Mouse (Mus musculus) limb, embryonic 15.5 days (tissue): ENCODE measurements around the gene Gm20716. TPM values are rescaled to one million over a fixed set of nuclear protein-coding genes. Genes with fewer than 3 reads are reported as not detected.

Experiments used
- ATAC-seq: fragments of 200-750 bp; cut with Nextera tagmentation; 2 replicates; pipeline ENCODE4 v1.8.0; 2017; ENCODE audit warnings: low read depth, moderate TSS enrichment; ENCODE audit not compliant: insufficient number of reproducible peaks, low FRiP score, low TSS enrichment
- H3K27ac ChIP-seq: fragments of 300-500 bp; sonication (generic); 2 replicates; pipeline ENCODE4 v1.5.1; 2015; ENCODE audit warnings: moderate library complexity, mild to moderate bottlenecking, inconsistent platforms
- H3K27me3 ChIP-seq: fragments of 300-500 bp; sonication (generic); 2 replicates; pipeline ENCODE4 v1.6.1; 2015; ENCODE audit warnings: inconsistent platforms
- H3K36me3 ChIP-seq: fragments of 300-500 bp; sonication (generic); 2 replicates; pipeline ENCODE4 v1.6.1; 2015; ENCODE audit warnings: inconsistent platforms
- H3K4me1 ChIP-seq: fragments of 300-500 bp; sonication (generic); 2 replicates; pipeline ENCODE4 v1.6.1; 2015; ENCODE audit warnings: inconsistent platforms
- H3K4me2 ChIP-seq: fragments of 300-500 bp; sonication (generic); 2 replicates; pipeline ENCODE4 v1.6.1; 2015; ENCODE audit warnings: mild to moderate bottlenecking, inconsistent platforms
- H3K4me3 ChIP-seq: fragments of 300-500 bp; sonication (generic); 2 replicates; pipeline ENCODE4 v1.5.1; 2015; ENCODE audit warnings: mild to moderate bottlenecking, inconsistent platforms
- H3K9ac ChIP-seq: fragments of 300-500 bp; sonication (generic); 2 replicates; pipeline ENCODE4 v1.6.1; 2015; ENCODE audit warnings: inconsistent platforms
- H3K9me3 ChIP-seq: fragments of 300-500 bp; sonication (generic); 2 replicates; pipeline ENCODE4 v1.6.1; 2016; ENCODE audit warnings: inconsistent platforms
- WGBS: fragments of 180-500 bp; shearing (Covaris S2); methylation state at CpG from one replicate; pipeline ENCODE4 v1.1.7; 2015; 5-methylcytosine and 5-hydroxymethylcytosine counted together
- polyA plus RNA-seq: library from polyadenylated mRNA; unstranded; fragments of >200 nt; fragmentation: Nextera tagmentation; extraction: Ambion mirVana; gene quantifications from 2 replicates; pipeline ENCODE4 v1.2.1, GENCODE M21; 2015

The Gm20716 gene
- polyA plus RNA-seq, 1 experiment from 2014 or later: 17.7 TPM

DNA sequence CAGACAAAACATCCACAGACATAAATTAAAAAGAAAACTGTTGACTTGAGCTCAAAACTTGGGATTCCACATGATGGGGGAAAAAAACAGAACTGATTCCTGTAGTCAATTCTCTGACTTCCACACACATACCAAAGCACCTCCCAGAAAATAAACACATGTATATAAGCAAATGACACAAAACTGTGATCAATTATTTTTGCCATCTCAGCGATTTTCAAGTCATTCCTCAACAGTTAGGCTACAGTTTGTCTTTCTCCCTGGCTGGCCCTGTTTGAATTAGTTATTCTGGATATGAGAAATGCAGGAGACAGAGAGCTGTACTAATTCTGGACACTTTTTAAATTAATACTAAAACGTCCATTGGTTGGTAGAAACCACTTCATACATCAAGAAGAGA, 36.5 kb downstream of the Gm20716 start:
- H3K9me3 ChIP-seq: no peaks in the 10 kb centered on the region
- H3K36me3 ChIP-seq: peaks cover 13% of the 10 kb centered on the region
- H3K4me3 ChIP-seq: no peak overlapping the region
- ATAC-seq: no peak
- WGBS: 79% methylated on average over 2 of the region's 2 CpGs
- no peak overlapping the region for H3K27ac ChIP-seq
- H3K4me2 ChIP-seq: no peak overlapping the region
- no peaks in the 10 kb centered on the region for H3K27me3 ChIP-seq
- no peak overlapping the region for H3K9ac ChIP-seq
- H3K4me1 ChIP-seq: peaks cover 27% of the 10 kb centered on the region

DNA sequence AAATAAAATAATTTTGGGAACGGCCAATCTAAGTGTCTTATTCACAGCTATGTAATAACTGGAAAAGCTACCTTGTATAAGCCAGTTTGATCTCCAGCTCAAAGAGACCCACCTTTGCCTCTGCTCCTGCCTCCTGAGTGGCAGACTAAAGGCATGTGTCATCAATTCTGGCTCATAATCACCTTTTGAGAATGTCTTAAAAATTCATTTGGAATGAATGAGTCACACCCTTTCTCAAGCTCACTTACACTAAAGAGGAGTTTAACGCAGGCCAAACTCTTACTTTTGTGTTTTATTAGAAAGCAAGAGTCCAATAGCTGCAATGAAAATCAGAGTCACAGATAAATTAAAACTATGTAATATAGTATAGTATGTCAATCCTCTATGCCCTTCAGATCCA, 38.3 kb downstream of the Gm20716 start:
- Histone ChIP-seq H3K36me3 (peaks cover 17% of the 10 kb centered on the region), H3K9me3 (no peaks in the 10 kb centered on the region)
- 61% methylated on average over 2 of the region's 2 CpGs for WGBS

DNA sequence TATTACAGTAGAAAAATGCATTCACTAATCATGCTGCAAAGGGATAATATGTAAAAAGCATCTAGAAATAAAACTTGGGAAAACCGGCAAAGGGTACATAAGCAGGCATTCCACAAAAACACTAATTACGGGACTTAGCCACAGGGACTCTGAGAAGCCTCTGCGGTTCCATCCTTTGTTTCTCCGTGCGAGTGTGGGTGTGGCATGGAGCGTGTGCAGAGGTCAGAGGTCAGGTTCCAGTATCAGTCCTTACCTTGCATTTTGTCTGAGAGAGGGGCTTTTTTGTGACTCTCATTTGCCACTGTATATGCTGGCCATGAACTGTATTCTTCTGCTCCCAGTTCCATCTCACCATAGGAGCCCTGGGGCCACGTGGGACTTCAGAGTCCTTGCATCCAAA, 54.2 kb downstream of the Gm20716 start:
- no peak overlapping the region for H3K4me2 ChIP-seq
- no peak overlapping the region for H3K9ac ChIP-seq
- H3K36me3 ChIP-seq: peaks cover 37% of the 10 kb centered on the region
- WGBS: 54% methylated on average over 7 of the region's 7 CpGs
- no peak overlapping the region for H3K4me3 ChIP-seq
- no peaks in the 10 kb centered on the region for H3K9me3 ChIP-seq
- H3K4me1 ChIP-seq: peaks cover 6% of the 10 kb centered on the region; the same call in 1 of the 2 replicates
- no peak overlapping the region for H3K27ac ChIP-seq
- no peak for ATAC-seq
- no peaks in the 10 kb centered on the region for H3K27me3 ChIP-seq

More for the DNA sequence above, 38.3 kb downstream of the Gm20716 start:
- Histone ChIP-seq H3K4me2 (no peak overlapping the region), H3K27ac (no peak overlapping the region), H3K4me1 (peaks cover 26% of the 10 kb centered on the region), H3K9ac (no peak overlapping the region), H3K4me3 (no peak overlapping the region), H3K27me3 (no peaks in the 10 kb centered on the region)
- no peak for ATAC-seq

DNA sequence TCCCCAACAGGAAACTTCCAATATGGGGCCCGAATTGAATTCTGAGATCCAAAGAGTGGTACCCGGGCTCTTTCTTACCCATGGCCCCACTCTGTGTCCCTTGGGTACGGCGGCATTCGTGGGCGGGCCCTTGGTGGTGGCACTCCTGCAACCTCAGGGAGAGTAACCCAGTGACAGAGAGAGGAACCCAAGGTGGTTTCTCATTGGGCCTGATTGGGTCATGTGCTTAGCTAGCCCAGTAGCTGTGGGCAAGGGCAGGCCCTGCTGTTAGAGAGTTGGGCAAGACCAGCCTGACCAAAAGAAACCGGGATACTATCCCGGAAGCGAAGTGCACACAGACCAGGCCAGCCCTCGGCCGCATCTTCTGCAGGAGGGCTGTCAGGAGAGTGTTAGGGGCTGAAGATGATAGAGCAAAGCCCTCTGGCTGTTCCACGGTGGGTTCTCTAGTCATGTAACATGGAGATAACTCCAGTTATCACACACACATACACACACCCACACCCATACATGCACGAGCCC, 59.9 kb downstream of the Gm20716 start:
- no peak; the same call in 1 of the 2 replicates for ATAC-seq
- no peaks in the 10 kb centered on the region for H3K27me3 ChIP-seq
- H3K9ac ChIP-seq: no peak overlapping the region
- 8% methylated on average over 13 of the region's 13 CpGs for WGBS
- no peaks in the 10 kb centered on the region for H3K9me3 ChIP-seq
- peak overlapping the region; percentile 8; the same call in 1 of the 2 replicates for H3K4me3 ChIP-seq
- H3K36me3 ChIP-seq: peaks cover 13% of the 10 kb centered on the region; the same call in 1 of the 2 replicates
- peaks cover 39% of the 10 kb centered on the region for H3K4me1 ChIP-seq
- peak overlapping the region; percentile 32 for H3K4me2 ChIP-seq
- H3K27ac ChIP-seq: peak overlapping the region; percentile 81

DNA sequence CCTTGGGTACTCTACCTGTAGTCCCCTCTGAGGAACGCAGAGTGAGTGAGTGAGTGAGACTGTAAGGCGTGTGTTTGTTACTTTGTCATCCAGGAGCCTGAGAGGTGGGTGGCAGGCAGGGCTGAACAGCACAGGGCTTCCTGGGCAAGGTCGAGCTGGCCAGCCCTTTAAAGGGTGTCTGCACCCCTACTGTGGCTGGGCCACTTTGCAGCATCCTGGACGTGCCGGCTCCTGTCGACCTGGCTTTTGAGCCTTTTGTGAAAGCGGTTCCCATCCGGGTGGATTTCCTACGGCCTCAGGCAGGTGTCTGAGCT, 60.4 kb downstream of the Gm20716 start:
- Histone ChIP-seq H3K27me3 (no peaks in the 10 kb centered on the region), H3K9ac (no peak overlapping the region), H3K27ac (peak overlapping the region; percentile 81), H3K9me3 (no peaks in the 10 kb centered on the region), H3K4me2 (peak overlapping the region; percentile 32), H3K4me1 (peaks cover 39% of the 10 kb centered on the region), H3K4me3 (peak overlapping the region; percentile 8; the same call in 1 of the 2 replicates), H3K36me3 (peaks cover 8% of the 10 kb centered on the region; the same call in 1 of the 2 replicates)
- no peak for ATAC-seq
- WGBS: 6% methylated on average over 9 of the region's 9 CpGs

DNA sequence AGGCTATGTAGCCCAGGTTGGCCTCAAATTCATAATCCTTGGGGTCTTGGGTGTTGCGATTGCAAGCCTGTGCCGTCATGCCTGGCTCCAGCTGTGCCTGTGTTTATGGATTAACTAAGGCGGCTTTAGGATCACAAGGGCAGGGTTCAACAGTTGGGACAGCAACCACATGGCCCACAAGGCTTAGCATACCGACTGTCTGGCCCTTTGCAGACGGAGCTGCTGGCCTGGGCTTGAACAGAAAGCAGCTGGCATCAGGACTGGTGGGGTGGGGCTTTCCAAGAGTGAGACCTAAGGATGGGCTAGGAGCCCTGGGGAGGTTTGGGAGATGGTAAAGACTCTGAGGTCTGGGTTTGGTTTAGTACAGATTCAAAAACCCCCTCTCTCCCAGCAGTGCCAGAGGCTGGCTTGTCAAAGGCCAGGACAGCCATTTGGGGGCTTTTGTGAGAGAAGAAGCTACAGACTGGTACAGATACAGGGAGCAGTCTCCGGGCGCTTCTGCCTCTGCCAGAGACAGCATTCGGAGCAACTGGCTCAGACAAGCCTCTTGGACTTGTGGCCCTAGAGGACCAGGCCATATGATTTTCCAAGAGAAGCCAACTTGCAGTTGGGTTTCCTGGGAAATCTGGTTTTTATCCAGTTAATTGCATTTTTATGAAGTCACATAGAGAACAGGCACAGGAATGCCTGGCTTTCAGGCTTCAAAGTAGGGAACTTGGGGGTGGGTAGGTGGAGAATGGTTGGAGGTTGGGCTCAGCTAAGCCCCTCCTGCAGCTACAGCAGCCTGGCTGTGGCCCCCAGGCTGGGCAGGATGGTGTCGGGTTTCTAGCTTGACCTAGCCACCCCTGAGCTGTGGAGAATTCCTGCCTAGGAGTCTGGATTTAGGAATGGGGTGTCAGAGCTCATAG, 61.0 kb downstream of the Gm20716 start:
- Histone ChIP-seq H3K27ac (peak overlapping the region; percentile 81), H3K4me2 (peak overlapping the region; percentile 32), H3K4me1 (peaks cover 39% of the 10 kb centered on the region), H3K9me3 (no peaks in the 10 kb centered on the region), H3K9ac (no peak overlapping the region), H3K27me3 (no peaks in the 10 kb centered on the region), H3K36me3 (0 out of 2 replicates have a peak, but pooled peaks cover 8% of the 10 kb centered on the region), H3K4me3 (peak overlapping the region; percentile 8; the same call in 1 of the 2 replicates)
- ATAC-seq: peak; percentile 37; the same call in 1 of the 2 replicates
- WGBS: 17% methylated on average over 9 of the region's 9 CpGs

DNA sequence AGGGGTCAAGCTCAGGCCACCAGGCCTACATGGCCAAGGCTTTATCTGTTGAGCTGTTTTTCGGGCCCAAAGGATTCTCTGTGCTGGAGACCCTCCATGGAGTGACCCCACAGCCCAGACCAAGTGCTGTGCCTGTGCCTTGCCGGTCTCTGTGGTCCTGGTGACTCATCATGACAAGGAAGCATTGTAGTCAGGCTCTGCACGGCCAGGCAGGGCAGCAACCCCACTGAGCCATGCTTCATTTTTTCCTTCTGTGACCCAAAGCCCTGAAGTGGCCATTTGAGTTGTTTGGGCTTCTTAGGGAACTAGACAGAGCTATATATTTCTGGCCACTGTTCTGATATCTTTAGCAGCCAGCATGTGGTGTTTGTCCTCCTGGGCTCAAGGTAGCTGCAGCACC, 62.4 kb downstream of the Gm20716 start:
- H3K36me3 ChIP-seq: 0 out of 2 replicates have a peak, but pooled peaks cover under 1% of the 10 kb centered on the region
- ATAC-seq: no peak
- H3K27ac ChIP-seq: no peak overlapping the region
- peaks cover 39% of the 10 kb centered on the region for H3K4me1 ChIP-seq
- 53% methylated on average over 3 of the region's 3 CpGs for WGBS
- no peaks in the 10 kb centered on the region for H3K9me3 ChIP-seq
- no peaks in the 10 kb centered on the region for H3K27me3 ChIP-seq
- H3K4me2 ChIP-seq: no peak overlapping the region
- no peak overlapping the region for H3K4me3 ChIP-seq
- H3K9ac ChIP-seq: no peak overlapping the region

DNA sequence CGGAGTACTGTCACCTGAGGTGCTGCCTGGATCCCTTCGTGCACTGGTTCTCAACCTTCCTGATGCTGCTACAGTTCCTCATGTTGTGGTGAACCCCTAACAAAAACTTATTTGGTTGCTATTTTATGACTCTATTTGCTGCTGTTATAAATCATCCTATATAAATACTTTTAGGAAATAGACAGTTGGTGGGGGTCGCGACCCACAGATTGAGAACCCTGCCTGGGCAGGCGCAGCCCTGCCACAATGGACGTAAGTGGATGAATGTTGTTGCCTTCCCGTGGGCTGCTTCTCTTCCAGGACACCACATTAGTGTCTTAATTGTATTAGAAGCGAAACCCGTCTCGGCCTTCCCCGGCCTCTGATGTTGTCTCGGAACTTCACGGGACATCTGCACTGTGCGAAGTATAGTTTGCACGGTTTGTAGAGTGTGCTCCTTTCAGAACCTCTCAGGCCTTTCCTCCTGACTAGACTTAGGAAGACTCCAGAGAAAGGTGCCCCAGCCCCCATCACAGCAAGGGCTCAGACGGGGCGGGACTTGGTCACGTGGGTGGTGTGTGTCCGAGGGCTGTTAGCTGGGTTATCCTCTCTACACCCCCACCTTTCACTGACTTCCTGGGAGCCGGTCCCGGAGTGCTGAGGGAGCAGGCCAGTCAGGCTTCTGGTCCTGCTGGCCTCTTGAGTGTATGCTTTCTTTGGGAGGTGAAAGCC, 63.3 kb downstream of the Gm20716 start:
- ATAC-seq: no peak
- H3K4me2 ChIP-seq: no peak overlapping the region
- no peak overlapping the region for H3K27ac ChIP-seq

DNA sequence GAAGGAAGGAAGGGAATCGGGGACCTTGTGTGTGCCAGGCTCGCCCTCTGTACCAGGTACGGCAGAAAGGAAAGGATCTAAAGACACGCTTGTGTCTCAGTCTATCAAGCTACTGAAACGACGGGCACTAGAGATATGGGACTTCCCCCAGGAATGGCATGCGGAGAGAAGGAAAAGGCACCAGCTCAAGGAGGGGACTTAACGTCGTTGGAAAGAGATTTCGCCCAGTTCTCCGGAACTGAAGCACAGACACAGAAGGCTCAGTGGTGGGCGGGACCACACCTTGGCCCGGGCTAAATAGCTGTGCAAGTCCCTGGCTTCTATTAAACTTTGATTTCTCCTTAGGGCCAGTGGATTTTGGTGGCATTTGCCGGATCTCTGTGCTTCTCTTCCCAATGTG, 68.2 kb downstream of the Gm20716 start:
- ATAC-seq: no peak
- H3K27ac ChIP-seq: peak overlapping the region; percentile 30; the same call in 1 of the 2 replicates

More for the DNA sequence above, 63.3 kb downstream of the Gm20716 start:
- WGBS: 44% methylated on average over 21 of the region's 21 CpGs
- no peaks in the 10 kb centered on the region for H3K27me3 ChIP-seq
- H3K9me3 ChIP-seq: no peaks in the 10 kb centered on the region
- peaks cover 39% of the 10 kb centered on the region for H3K4me1 ChIP-seq
- H3K4me3 ChIP-seq: no peak overlapping the region
- H3K36me3 ChIP-seq: no peaks in the 10 kb centered on the region
- no peak overlapping the region for H3K9ac ChIP-seq

DNA sequence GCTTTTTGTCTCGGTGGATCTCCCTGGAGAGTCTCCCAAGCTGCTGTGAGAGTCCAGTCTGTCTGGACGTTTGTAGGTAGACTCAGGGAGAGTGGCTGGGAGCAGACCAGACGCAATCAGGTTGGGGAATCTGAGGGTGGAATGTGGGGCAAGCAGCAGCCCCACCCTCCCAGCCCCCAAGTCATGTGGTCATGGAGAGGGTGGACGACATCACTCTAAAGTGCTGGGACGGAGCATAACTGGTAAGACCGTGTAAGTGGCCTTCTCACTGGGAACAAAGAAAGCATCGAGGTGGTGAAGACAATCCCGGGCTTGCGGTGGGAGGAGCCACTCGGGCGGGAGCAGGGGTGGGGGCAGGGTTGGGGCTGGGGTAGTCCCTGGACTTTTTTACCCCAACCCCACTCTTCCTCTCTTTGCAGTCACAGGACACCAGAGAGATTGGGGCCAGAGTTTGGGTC, 68.6 kb downstream of the Gm20716 start:
- Histone ChIP-seq H3K27ac (peak overlapping the region; percentile 30; the same call in 1 of the 2 replicates), H3K27me3 (no peaks in the 10 kb centered on the region), H3K4me2 (peak overlapping the region; percentile 50), H3K4me1 (peaks cover 22% of the 10 kb centered on the region), H3K36me3 (no peaks in the 10 kb centered on the region), H3K9me3 (no peaks in the 10 kb centered on the region), H3K4me3 (peak overlapping the region; percentile 30), H3K9ac (0 out of 2 replicates have a peak overlapping the region, but pooled peaks have one; percentile 20)
- 6% methylated on average over 11 of the region's 11 CpGs for WGBS
- ATAC-seq: peak; percentile 50; the same call in 1 of the 2 replicates

More for the DNA sequence above, 68.2 kb downstream of the Gm20716 start:
- Histone ChIP-seq H3K9ac (0 out of 2 replicates have a peak overlapping the region, but pooled peaks have one; percentile 20), H3K36me3 (no peaks in the 10 kb centered on the region), H3K4me1 (peaks cover 24% of the 10 kb centered on the region), H3K9me3 (no peaks in the 10 kb centered on the region), H3K4me3 (peak overlapping the region; percentile 30), H3K27me3 (no peaks in the 10 kb centered on the region), H3K4me2 (peak overlapping the region; percentile 50)
- 6% methylated on average over 14 of the region's 14 CpGs for WGBS

DNA sequence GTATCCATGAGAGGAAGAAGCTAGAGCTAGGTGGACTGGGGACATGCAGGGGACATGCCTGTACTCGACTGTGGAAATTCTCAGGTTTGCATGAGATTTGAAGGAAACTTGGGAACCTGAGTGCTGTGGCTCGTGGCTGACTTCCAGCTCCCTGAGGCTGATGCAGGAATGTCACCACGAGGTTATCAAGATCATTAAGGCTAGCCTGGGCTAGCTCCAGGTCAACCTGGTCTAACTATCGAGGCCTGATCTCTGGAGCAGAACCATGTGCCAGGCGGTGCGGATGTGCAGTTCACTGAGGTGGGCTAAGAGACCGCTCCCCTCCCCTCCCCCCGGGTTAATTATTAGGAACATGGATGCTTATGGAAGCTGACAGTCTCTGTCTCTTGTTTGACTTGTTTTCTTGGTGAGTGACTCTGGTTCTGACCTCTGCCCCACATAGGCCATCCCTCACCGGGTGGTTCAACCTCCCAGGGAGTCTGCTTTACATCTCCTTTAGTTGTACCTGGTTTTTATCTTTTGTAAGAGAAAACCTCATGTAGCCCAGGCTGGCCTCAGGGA, 69.7 kb downstream of the Gm20716 start:
- Histone ChIP-seq H3K4me2 (no peak overlapping the region), H3K9ac (no peak overlapping the region), H3K4me3 (no peak overlapping the region), H3K9me3 (no peaks in the 10 kb centered on the region), H3K27me3 (no peaks in the 10 kb centered on the region), H3K27ac (no peak overlapping the region), H3K36me3 (no peaks in the 10 kb centered on the region), H3K4me1 (peaks cover 24% of the 10 kb centered on the region)
- 84% methylated on average over 9 of the region's 9 CpGs for WGBS
- no peak for ATAC-seq
